In the genomic region with DNA sequence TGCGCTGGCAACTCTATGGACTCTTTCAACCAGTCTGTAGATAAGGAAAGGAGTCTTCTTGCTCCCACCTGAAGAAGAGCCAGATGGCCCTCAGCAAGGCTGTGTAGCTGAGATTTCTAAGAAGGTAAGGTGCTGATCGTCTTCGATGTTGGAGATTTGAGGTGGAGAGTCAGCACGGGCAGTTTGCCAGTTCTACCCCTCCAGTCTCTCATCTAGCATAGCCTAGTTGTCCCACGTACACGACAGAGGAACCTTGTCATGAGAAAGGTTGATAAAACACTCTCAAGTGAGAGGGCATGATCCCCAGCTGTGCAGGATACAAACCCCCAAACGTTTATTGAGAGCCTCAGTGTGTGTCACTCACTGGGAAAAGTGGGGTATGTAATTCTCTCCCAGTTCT, we compare ENCODE assay signal across 12 mouse cellular contexts.
"Had no signal": no experiment of that assay in that cellular context is flagged by ENCODE, and none has a peak within 500 bp of the region (broad histone marks: within the 10 kb centered on the region; RNA-seq: fewer than 3 reads in every experiment).

No protein-coding gene starts in this region.

- H3K4me3 ChIP-seq: midbrain, embryonic 12.5 days had no signal

- H3K27ac ChIP-seq: limb, embryonic 15.5 days; liver, embryonic 12.5 days; macrophage; midbrain, embryonic 12.5 days had no signal

- H3K36me3 ChIP-seq: limb, embryonic 15.5 days; liver, embryonic 12.5 days; midbrain, embryonic 12.5 days had no signal

- H3K9me3 ChIP-seq: limb, embryonic 15.5 days; liver, embryonic 12.5 days; megakaryocyte, embryonic 14.5 days; midbrain, embryonic 12.5 days had no signal

- DNase-seq: kidney, postnatal 14 days; layer of hippocampus, postnatal 36 days; lung, embryonic 14.5 days; lung, postnatal 10 days; right cerebral cortex, postnatal 14 days; thymus, adult 18-20 months; thymus, postnatal 14 days had no signal
